In genomic region chr4:148830350-148830749, GRCm38 (mm10) we compare ENCODE assay signal across 7 mouse cellular contexts. TPM values are rescaled to one million over a fixed set of nuclear protein-coding genes. Genes with fewer than 3 reads are reported as not detected.
DNase-seq lines count a peak whose midpoint lies in the region; ATAC-seq and TF ChIP-seq lines count a peak whose summit lies in the region.

No protein-coding gene starts in this region.

- no peak for TF ChIP-seq CTCF in liver, postnatal 0 days (IDR thresholded peaks at IDR 0.05; ENCODE audit: low read depth)
- TF ChIP-seq CTCF in hindbrain, postnatal 0 days (IDR thresholded peaks at IDR 0.05; ENCODE audit: low read depth) = no peak
- no peak for TF ChIP-seq CTCF in cerebellum, adult 2 months (IDR thresholded peaks at IDR 0.05; ENCODE audit: borderline replicate concordance, insufficient read depth, low read depth, low read length)

- 37% methylated on average over 7 of the region's 7 CpGs for WGBS in liver, embryonic 12.5 days (ENCODE audit: insufficient replicate concordance)
- WGBS in liver, postnatal 0 days (ENCODE audit: insufficient replicate concordance) = 62% methylated on average over 7 of the region's 7 CpGs
- WGBS in hindbrain, postnatal 0 days = 58% methylated on average over 7 of the region's 7 CpGs
- 52% methylated on average over 7 of the region's 7 CpGs for WGBS in neural tube, embryonic 15.5 days
- WGBS in cerebellum, adult 2 months = 64% methylated on average over 7 of the region's 7 CpGs

- H3K36me3 ChIP-seq in liver, embryonic 12.5 days = no peaks in the 10 kb centered on the region
- H3K36me3 ChIP-seq in liver, postnatal 0 days (replicated peaks; ENCODE audit: insufficient read depth, low read length) = no peaks in the 10 kb centered on the region
- no peaks in the 10 kb centered on the region for H3K36me3 ChIP-seq in hindbrain, postnatal 0 days (ENCODE audit: insufficient read depth, low read length)
- no peaks in the 10 kb centered on the region for H3K36me3 ChIP-seq in neural tube, embryonic 15.5 days

- peaks cover 33% of the 10 kb centered on the region for H3K27me3 ChIP-seq in liver, embryonic 12.5 days (replicated peaks)
- H3K27me3 ChIP-seq in liver, postnatal 0 days (ENCODE audit: insufficient read depth, low read length) = peaks cover 9% of the 10 kb centered on the region; the same call in 1 of the 2 replicates
- 0 out of 2 replicates have a peak, but pooled peaks cover 4% of the 10 kb centered on the region for H3K27me3 ChIP-seq in hindbrain, postnatal 0 days (ENCODE audit: insufficient read depth, low read length)
- H3K27me3 ChIP-seq in neural tube, embryonic 15.5 days (replicated peaks) = 0 out of 2 replicates have a peak, but pooled peaks cover 3% of the 10 kb centered on the region
- peaks cover 1% of the 10 kb centered on the region; the same call in 1 of the 2 replicates for H3K27me3 ChIP-seq in cerebellum, adult 2 months (ENCODE audit: control insufficient read depth, insufficient read depth, low read length)

- ATAC-seq in liver, embryonic 12.5 days = 0 out of 2 replicates have a peak, but pooled peaks have one; percentile 40
- no peak for ATAC-seq in liver, postnatal 0 days
- peak; percentile 67; the same call in 1 of the 2 replicates for ATAC-seq in hindbrain, postnatal 0 days
- peak; percentile 65; the same call in 1 of the 2 replicates for ATAC-seq in neural tube, embryonic 15.5 days (ENCODE audit: low FRiP score)

- no peak overlapping the region for H3K27ac ChIP-seq in liver, embryonic 12.5 days
- H3K27ac ChIP-seq in liver, postnatal 0 days (ENCODE audit: low read depth) = no peak overlapping the region
- no peak overlapping the region for H3K27ac ChIP-seq in hindbrain, postnatal 0 days
- H3K27ac ChIP-seq in neural tube, embryonic 15.5 days (replicated peaks) = no peak overlapping the region
- no peak overlapping the region for H3K27ac ChIP-seq in cerebellum, adult 2 months (ENCODE audit: insufficient read depth, low read length)

- no peak overlapping the region for H3K4me3 ChIP-seq in liver, embryonic 12.5 days
- H3K4me3 ChIP-seq in liver, postnatal 0 days (ENCODE audit: low read depth, low read length) = no peak overlapping the region
- no peak overlapping the region for H3K4me3 ChIP-seq in hindbrain, postnatal 0 days (ENCODE audit: low read length)
- no peak overlapping the region for H3K4me3 ChIP-seq in neural tube, embryonic 15.5 days (replicated peaks)
- H3K4me3 ChIP-seq in cerebellum, adult 2 months (replicated peaks; ENCODE audit: insufficient read depth, low read depth, low read length) = no peak overlapping the region

- no peaks in the 10 kb centered on the region for H3K9me3 ChIP-seq in liver, embryonic 12.5 days (replicated peaks)
- H3K9me3 ChIP-seq in liver, postnatal 0 days (ENCODE audit: low read length) = no peaks in the 10 kb centered on the region
- no peaks in the 10 kb centered on the region for H3K9me3 ChIP-seq in hindbrain, postnatal 0 days (ENCODE audit: low read length)
- no peaks in the 10 kb centered on the region for H3K9me3 ChIP-seq in neural tube, embryonic 15.5 days (replicated peaks)

- no peak for TF ChIP-seq POLR2A in cerebellum, adult 2 months (IDR thresholded peaks at IDR 0.05; ENCODE audit: borderline replicate concordance, insufficient read depth, low read length)

- no peak overlapping the region for H3K4me2 ChIP-seq in liver, embryonic 12.5 days
- H3K4me2 ChIP-seq in liver, postnatal 0 days (ENCODE audit: low read depth, low read length) = no peak overlapping the region
- H3K4me2 ChIP-seq in hindbrain, postnatal 0 days (ENCODE audit: low read depth, low read length) = no peak overlapping the region
- H3K4me2 ChIP-seq in neural tube, embryonic 15.5 days = peak overlapping the region; percentile 15; the same call in 1 of the 2 replicates

- TF ChIP-seq EP300 in liver, postnatal 0 days (IDR thresholded peaks at IDR 0.05; ENCODE audit: low read depth) = no peak

- DNase-seq in liver, postnatal 0 days = no peak
- peak; percentile 95 for DNase-seq in ZHBTc4 (ENCODE audit: low read depth, low spot score)
- DNase-seq in hindbrain, postnatal 0 days (ENCODE audit: low spot score) = no peak
- no peak for DNase-seq in urinary bladder, postnatal 14 days (ENCODE audit: low spot score)
- no peak for DNase-seq in cerebellum, adult 2 months

- no peak overlapping the region for H3K9ac ChIP-seq in liver, embryonic 12.5 days
- no peak overlapping the region for H3K9ac ChIP-seq in liver, postnatal 0 days (replicated peaks)
- no peak overlapping the region for H3K9ac ChIP-seq in hindbrain, postnatal 0 days (replicated peaks; ENCODE audit: low read length)
- H3K9ac ChIP-seq in neural tube, embryonic 15.5 days (replicated peaks) = no peak overlapping the region

- H3K4me1 ChIP-seq in liver, embryonic 12.5 days = no peaks in the 10 kb centered on the region
- H3K4me1 ChIP-seq in liver, postnatal 0 days (ENCODE audit: insufficient read depth) = no peaks in the 10 kb centered on the region
- no peaks in the 10 kb centered on the region; the same call in 1 of the 2 replicates for H3K4me1 ChIP-seq in hindbrain, postnatal 0 days (ENCODE audit: insufficient read depth, low read length)
- H3K4me1 ChIP-seq in neural tube, embryonic 15.5 days = peaks cover 18% of the 10 kb centered on the region
- no peaks in the 10 kb centered on the region for H3K4me1 ChIP-seq in cerebellum, adult 2 months (ENCODE audit: control insufficient read depth, insufficient read depth, low read length)

RNA-seq across cellular contexts. Expression of gene Casz1, which starts 26.1 kb away (rescaled TPM):
- 0.50 and 0.60 TPM in 2 replicates for polyA plus RNA-seq in liver, embryonic 12.5 days (2016; fragmentation: Nextera tagmentation; extraction: Ambion mirVana)
- polyA plus RNA-seq in liver, postnatal 0 days (2015; fragmentation: Nextera tagmentation; extraction: Ambion mirVana) = 0.43 and 0.65 TPM in 2 replicates
- 6.3 and 7.2 TPM in 2 replicates for total RNA-seq in hindbrain, postnatal 0 days (2014; rRNA removed)
- polyA plus RNA-seq in hindbrain, postnatal 0 days (2015; fragmentation: Nextera tagmentation; extraction: Ambion mirVana) = 2.3 and 3.2 TPM in 2 replicates
- polyA plus RNA-seq in neural tube, embryonic 15.5 days (2015; fragmentation: Nextera tagmentation; extraction: Ambion mirVana) = 11.0 and 12.3 TPM in 2 replicates
- polyA plus RNA-seq in cerebellum, adult 2 months (2012; rRNA removed) = 1.4 and 1.5 TPM in 2 replicates
